Mouse (Mus musculus): Measurements from ENCODE around the gene Smco2. TPM values are rescaled to one million over a fixed set of nuclear protein-coding genes. Genes with fewer than 3 reads are reported as not detected.
A peak's percentile ranks its signal among the peaks of the same experiment; 100 is the strongest.

Smco2 gene
- total and polyA plus RNA-seq, 3 experiments: 0.76 to 2.0 (median 2.0) TPM

DNA sequence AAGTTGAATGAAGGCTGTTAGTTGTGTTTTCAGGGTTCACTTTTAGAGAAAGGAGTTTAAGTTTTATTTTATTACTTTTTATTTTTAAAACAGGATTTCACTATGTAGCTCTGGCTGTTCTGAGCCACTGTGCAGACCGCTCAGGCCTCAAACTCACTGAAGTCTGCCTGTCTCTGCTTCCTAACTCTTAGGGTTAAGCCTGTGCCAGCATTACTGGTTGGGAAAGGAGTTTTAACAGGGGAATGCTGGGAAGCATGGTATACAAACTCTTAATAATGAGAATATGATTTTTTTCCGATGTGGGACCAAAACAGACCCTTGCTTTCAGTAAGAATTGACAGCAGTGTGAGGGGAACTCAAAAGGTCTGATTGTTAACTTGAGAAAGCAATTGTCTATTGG lies 40.3 kb downstream of the Smco2 start:
- H3K36me3 ChIP-seq (ENCODE audit: control insufficient read depth, insufficient read depth, low read length): no peaks in the 10 kb centered on the region; the same call in 1 of the 2 replicates
- no peaks in the 10 kb centered on the region for H3K27me3 ChIP-seq (ENCODE audit: control insufficient read depth, insufficient read depth, low read length)
- peaks cover 5% of the 10 kb centered on the region for H3K4me1 ChIP-seq (ENCODE audit: control insufficient read depth, insufficient read depth, low read length)
- H3K79me2 ChIP-seq (replicated peaks; ENCODE audit: control insufficient read depth, insufficient read depth, low read length): no peaks in the 10 kb centered on the region
- peak overlapping the region; percentile 8; the same call in 1 of the 2 replicates for H3K4me3 ChIP-seq
- TF ChIP-seq EP300 (IDR thresholded peaks at IDR 0.05; ENCODE audit: insufficient read depth, low read depth, low read length) (no peak), POLR2A (IDR thresholded peaks at IDR 0.05; ENCODE audit: insufficient read depth, low read depth, low read length) (no peak), CTCF (IDR thresholded peaks at IDR 0.05) (no peak)
- no peak overlapping the region for H3K9ac ChIP-seq (ENCODE audit: low read depth, low read length)
- WGBS: 63% methylated on average over 2 of the region's 2 CpGs
- intact Hi-C loops (cut with DNase I): loop anchor here (2.0 kb wide), 1 partner anchor 21 kb away; no protein-coding TSS in a partner anchor
- no peak for DNase-seq
- H3K27ac ChIP-seq: peak overlapping the region; percentile 94

GRCm38 (mm10) chr6:146890633-146891032 lies 40.7 kb downstream of the Smco2 start:
- no peaks in the 10 kb centered on the region; the same call in 1 of the 2 replicates for H3K36me3 ChIP-seq (ENCODE audit: control insufficient read depth, insufficient read depth, low read length)
- peak overlapping the region; percentile 94 for H3K27ac ChIP-seq
- no peaks in the 10 kb centered on the region for H3K27me3 ChIP-seq (ENCODE audit: control insufficient read depth, insufficient read depth, low read length)
- no peak overlapping the region for H3K9ac ChIP-seq (ENCODE audit: low read depth, low read length)
- no peak for DNase-seq
- H3K4me3 ChIP-seq: peak overlapping the region; percentile 8; the same call in 1 of the 2 replicates
- intact Hi-C loops (cut with DNase I): loop anchor here (2.0 kb wide), 1 partner anchor 20 kb away; no protein-coding TSS in a partner anchor
- H3K4me1 ChIP-seq (ENCODE audit: control insufficient read depth, insufficient read depth, low read length): peaks cover 5% of the 10 kb centered on the region
- no peak for TF ChIP-seq EP300 (IDR thresholded peaks at IDR 0.05; ENCODE audit: insufficient read depth, low read depth, low read length)
- TF ChIP-seq POLR2A (IDR thresholded peaks at IDR 0.05; ENCODE audit: insufficient read depth, low read depth, low read length): no peak
- TF ChIP-seq CTCF (IDR thresholded peaks at IDR 0.05): no peak
- H3K79me2 ChIP-seq (replicated peaks; ENCODE audit: control insufficient read depth, insufficient read depth, low read length): no peaks in the 10 kb centered on the region

DNA sequence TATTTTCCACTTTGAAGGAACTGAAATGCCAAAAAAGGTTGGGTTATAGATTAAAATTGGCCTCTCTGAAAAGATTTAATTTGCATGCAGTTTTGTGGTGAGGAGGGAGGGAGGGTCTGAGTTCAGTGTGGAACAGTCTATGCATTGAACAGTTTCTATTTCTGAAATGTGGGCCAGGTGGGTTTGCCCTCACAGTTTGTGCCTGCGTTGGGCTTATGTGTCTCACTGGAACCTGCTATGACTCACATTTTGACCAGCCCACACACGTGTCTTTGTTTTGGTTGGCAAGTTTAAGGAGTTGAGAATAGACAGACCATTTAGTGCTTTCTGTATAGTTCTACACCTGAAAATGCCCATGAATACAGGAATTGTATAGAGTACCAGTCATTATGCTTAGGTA lies 44.0 kb downstream of the Smco2 start:
- TF ChIP-seq POLR2A (IDR thresholded peaks at IDR 0.05; ENCODE audit: insufficient read depth, low read depth, low read length) (no peak), EP300 (IDR thresholded peaks at IDR 0.05; ENCODE audit: insufficient read depth, low read depth, low read length) (no peak), CTCF (IDR thresholded peaks at IDR 0.05) (no peak)
- no peak for DNase-seq
- Histone ChIP-seq H3K36me3 (ENCODE audit: control insufficient read depth, insufficient read depth, low read length) (peaks cover 3% of the 10 kb centered on the region), H3K27me3 (ENCODE audit: control insufficient read depth, insufficient read depth, low read length) (no peaks in the 10 kb centered on the region), H3K4me1 (ENCODE audit: control insufficient read depth, insufficient read depth, low read length) (peaks cover 7% of the 10 kb centered on the region), H3K9ac (ENCODE audit: low read depth, low read length) (no peak overlapping the region), H3K79me2 (replicated peaks; ENCODE audit: control insufficient read depth, insufficient read depth, low read length) (0 out of 2 replicates have a peak, but pooled peaks cover 1% of the 10 kb centered on the region), H3K4me3 (no peak overlapping the region), H3K27ac (no peak overlapping the region)
- intact Hi-C loops (cut with DNase I): no loop called here
- WGBS: 33% methylated on average over 2 of the region's 2 CpGs

GRCm38 (mm10) chr6:146898709-146899108 lies 48.8 kb downstream of the Smco2 start:
- Histone ChIP-seq H3K4me1 (ENCODE audit: control insufficient read depth, insufficient read depth, low read length) (peaks cover 11% of the 10 kb centered on the region), H3K27me3 (ENCODE audit: control insufficient read depth, insufficient read depth, low read length) (no peaks in the 10 kb centered on the region), H3K36me3 (ENCODE audit: control insufficient read depth, insufficient read depth, low read length) (peaks cover 18% of the 10 kb centered on the region), H3K4me3 (no peak overlapping the region), H3K79me2 (replicated peaks; ENCODE audit: control insufficient read depth, insufficient read depth, low read length) (peaks cover 1% of the 10 kb centered on the region; the same call in 1 of the 2 replicates), H3K9ac (ENCODE audit: low read depth, low read length) (no peak overlapping the region), H3K27ac (peak overlapping the region; percentile 26)
- intact Hi-C loops (cut with DNase I): no loop called here
- TF ChIP-seq CTCF (IDR thresholded peaks at IDR 0.05): no peak
- TF ChIP-seq POLR2A (IDR thresholded peaks at IDR 0.05; ENCODE audit: insufficient read depth, low read depth, low read length): no peak
- no peak for TF ChIP-seq EP300 (IDR thresholded peaks at IDR 0.05; ENCODE audit: insufficient read depth, low read depth, low read length)
- DNase-seq: no peak
- WGBS: 88% methylated on average over 6 of the region's 6 CpGs

DNA sequence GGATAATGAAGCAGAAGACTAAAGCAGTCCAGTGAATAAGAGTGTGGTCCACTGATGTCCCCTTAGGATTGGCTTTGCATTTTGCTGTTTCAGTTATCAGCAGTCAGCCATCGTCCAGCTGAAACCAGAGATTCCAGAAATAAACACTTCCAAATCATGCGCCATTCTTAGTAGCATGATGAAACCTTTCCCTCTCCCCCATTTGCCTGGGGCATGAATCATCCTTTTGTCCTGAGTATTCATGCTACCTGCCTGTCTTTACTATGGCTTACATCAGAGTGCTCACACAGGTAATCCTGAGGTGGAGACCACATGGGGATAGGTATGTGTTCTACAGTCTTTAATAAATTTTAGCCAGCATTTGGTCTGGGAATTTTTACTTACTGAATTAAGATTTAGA lies 49.7 kb downstream of the Smco2 start:
- no peak for DNase-seq

DNA sequence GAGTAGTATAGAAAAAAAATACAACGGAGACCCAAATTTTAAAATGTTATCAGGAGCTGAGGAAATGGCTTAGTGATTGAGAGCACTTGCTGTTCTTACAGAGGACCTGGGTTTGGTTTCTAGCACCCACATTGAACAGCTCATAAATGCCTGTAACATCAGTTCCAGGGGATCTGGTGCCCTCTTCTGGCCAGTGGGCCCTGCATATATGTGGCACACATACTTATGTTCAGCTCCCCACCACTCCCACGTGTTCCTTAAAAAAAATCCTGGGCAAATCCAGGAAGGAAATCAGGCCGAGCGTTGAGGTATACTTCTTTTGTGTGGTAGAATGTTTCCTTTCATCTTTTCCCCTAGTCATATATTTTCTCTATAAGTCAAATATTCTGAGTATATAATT lies 52.0 kb downstream of the Smco2 start:
- WGBS: 75% methylated on average over 4 of the region's 4 CpGs
- Histone ChIP-seq H3K79me2 (replicated peaks; ENCODE audit: control insufficient read depth, insufficient read depth, low read length) (peaks cover 1% of the 10 kb centered on the region; the same call in 1 of the 2 replicates), H3K4me3 (no peak overlapping the region), H3K27me3 (ENCODE audit: control insufficient read depth, insufficient read depth, low read length) (no peaks in the 10 kb centered on the region), H3K27ac (peak overlapping the region; percentile 58), H3K4me1 (ENCODE audit: control insufficient read depth, insufficient read depth, low read length) (peaks cover 23% of the 10 kb centered on the region), H3K36me3 (ENCODE audit: control insufficient read depth, insufficient read depth, low read length) (peaks cover 33% of the 10 kb centered on the region), H3K9ac (ENCODE audit: low read depth, low read length) (no peak overlapping the region)
- no peak for DNase-seq
- intact Hi-C loops (cut with DNase I): loop anchor here (2.0 to 5.0 kb wide), 2 partner anchors 31 to 45 kb away; no protein-coding TSS in a partner anchor
- TF ChIP-seq CTCF (IDR thresholded peaks at IDR 0.05) (peak; percentile 43), EP300 (IDR thresholded peaks at IDR 0.05; ENCODE audit: insufficient read depth, low read depth, low read length) (no peak)

More for the DNA sequence above, 49.7 kb downstream of the Smco2 start:
- no peak for TF ChIP-seq CTCF (IDR thresholded peaks at IDR 0.05)
- no peak for TF ChIP-seq POLR2A (IDR thresholded peaks at IDR 0.05; ENCODE audit: insufficient read depth, low read depth, low read length)
- no peak for TF ChIP-seq EP300 (IDR thresholded peaks at IDR 0.05; ENCODE audit: insufficient read depth, low read depth, low read length)
- WGBS: 32% methylated on average over 2 of the region's 2 CpGs
- H3K9ac ChIP-seq (ENCODE audit: low read depth, low read length): no peak overlapping the region
- peaks cover 1% of the 10 kb centered on the region; the same call in 1 of the 2 replicates for H3K79me2 ChIP-seq (replicated peaks; ENCODE audit: control insufficient read depth, insufficient read depth, low read length)
- H3K27ac ChIP-seq: peak overlapping the region; percentile 52
- H3K4me3 ChIP-seq: no peak overlapping the region
- H3K27me3 ChIP-seq (ENCODE audit: control insufficient read depth, insufficient read depth, low read length): no peaks in the 10 kb centered on the region
- peaks cover 16% of the 10 kb centered on the region for H3K4me1 ChIP-seq (ENCODE audit: control insufficient read depth, insufficient read depth, low read length)
- intact Hi-C loops (cut with DNase I): loop anchor here (5.0 kb wide), 1 partner anchor 48 kb away; no protein-coding TSS in a partner anchor
- H3K36me3 ChIP-seq (ENCODE audit: control insufficient read depth, insufficient read depth, low read length): peaks cover 22% of the 10 kb centered on the region
